Mouse (Mus musculus) urinary bladder, postnatal 4 days (tissue): ENCODE data around the gene Dtx3.

Experiments
- DNase-seq, 2 experiments: peaks; one replicate each; pipeline ENCODE4 v3.0.0; 2021 to 2022; ENCODE audit warnings: low spot score in 2 of 2

The Dtx3 gene

GRCm38 (mm10) chr10:127195328-127196129, at the start of gene Dtx3:
Gene Dtx3 (minus strand): TSS chr10:127195728.
- no peak for DNase-seq

- no peak for DNase-seq
Measured at GRCm38 (mm10) chr10:127238241-127238824, 42.8 kb upstream of the Dtx3 start.

GRCm38 (mm10) chr10:127236541-127236940, 41.0 kb upstream of the Dtx3 start:
- DNase-seq = no peak

- no peak for DNase-seq
Measured at GRCm38 (mm10) chr10:127233141-127233540, 37.6 kb upstream of the Dtx3 start.

- no peak for DNase-seq
Measured at GRCm38 (mm10) chr10:127231741-127232140, 36.2 kb upstream of the Dtx3 start.

GRCm38 (mm10) chr10:127230693-127231092, 35.2 kb upstream of the Dtx3 start:
- no peak for DNase-seq

GRCm38 (mm10) chr10:127228897-127229296, 33.4 kb upstream of the Dtx3 start:
- DNase-seq = no peak

GRCm38 (mm10) chr10:127227163-127227562, 31.6 kb upstream of the Dtx3 start:
- DNase-seq = no peak

GRCm38 (mm10) chr10:127226318-127226895, 30.9 kb upstream of the Dtx3 start:
- DNase-seq = no peak

GRCm38 (mm10) chr10:127225732-127226131, 30.2 kb upstream of the Dtx3 start:
- no peak for DNase-seq

- no peak for DNase-seq
Measured at GRCm38 (mm10) chr10:127225213-127225612, 29.7 kb upstream of the Dtx3 start.

- DNase-seq = no peak
Measured at GRCm38 (mm10) chr10:127218339-127218738, 22.8 kb upstream of the Dtx3 start.

- DNase-seq = no peak
Measured at GRCm38 (mm10) chr10:127217177-127217576, 21.6 kb upstream of the Dtx3 start.

GRCm38 (mm10) chr10:127216456-127216855, 20.9 kb upstream of the Dtx3 start:
- DNase-seq = no peak

- no peak for DNase-seq
Measured at GRCm38 (mm10) chr10:127214422-127214803, 18.9 kb upstream of the Dtx3 start.

GRCm38 (mm10) chr10:127213704-127214421, 18.3 kb upstream of the Dtx3 start:
- no peak for DNase-seq

- DNase-seq = no peak
Measured at GRCm38 (mm10) chr10:127213272-127213671, 17.7 kb upstream of the Dtx3 start.

GRCm38 (mm10) chr10:127211414-127211854, 15.9 kb upstream of the Dtx3 start, which contains the start of gene Pip4k2c:
Gene Pip4k2c (minus strand): TSS chr10:127211585.
- peak; percentile 90 to 91 for DNase-seq

GRCm38 (mm10) chr10:127210961-127211405, 15.5 kb upstream of the Dtx3 start:
- DNase-seq = no peak

- no peak for DNase-seq
Measured at GRCm38 (mm10) chr10:127209928-127210570, 14.5 kb upstream of the Dtx3 start.

GRCm38 (mm10) chr10:127208921-127209320, 13.4 kb upstream of the Dtx3 start:
- no peak for DNase-seq

- DNase-seq = no peak
Measured at GRCm38 (mm10) chr10:127205373-127205772, 9.8 kb upstream of the Dtx3 start.
